Mouse (Mus musculus) granulocyte monocyte progenitor cell, adult 5-6 weeks (primary cell): ENCODE data around the gene Ccdc115. TPM values are rescaled to one million over a fixed set of nuclear protein-coding genes. Genes with fewer than 3 reads are reported as not detected.

Experiments
- ATAC-seq: replicated peaks from 2 replicates; pipeline ENCODE4 v1.8.0; 2016; ENCODE audit warnings: mild to moderate bottlenecking, moderate TSS enrichment, inconsistent platforms; ENCODE audit not compliant: poor library complexity, severe bottlenecking
- total RNA-seq, 2 experiments: library from RNA; stranded (forward) in 1 of 2; stranded (reverse) in 1 of 2; fragments of 200-712, 200-1000 nt in 1 of 2; fragments of >200 nt in 1 of 2; fragmentation: Nextera tagmentation in 1 of 2; gene quantifications; 2 replicates each; pipeline ENCODE4 v1.2.3; 2014 to 2017

The Ccdc115 gene
- 45.7 and 60.2 TPM in 2 replicates for total RNA-seq (2014; fragmentation: Nextera tagmentation)
- total RNA-seq (2017) = 70.6 and 81.4 TPM in 2 replicates

DNA sequence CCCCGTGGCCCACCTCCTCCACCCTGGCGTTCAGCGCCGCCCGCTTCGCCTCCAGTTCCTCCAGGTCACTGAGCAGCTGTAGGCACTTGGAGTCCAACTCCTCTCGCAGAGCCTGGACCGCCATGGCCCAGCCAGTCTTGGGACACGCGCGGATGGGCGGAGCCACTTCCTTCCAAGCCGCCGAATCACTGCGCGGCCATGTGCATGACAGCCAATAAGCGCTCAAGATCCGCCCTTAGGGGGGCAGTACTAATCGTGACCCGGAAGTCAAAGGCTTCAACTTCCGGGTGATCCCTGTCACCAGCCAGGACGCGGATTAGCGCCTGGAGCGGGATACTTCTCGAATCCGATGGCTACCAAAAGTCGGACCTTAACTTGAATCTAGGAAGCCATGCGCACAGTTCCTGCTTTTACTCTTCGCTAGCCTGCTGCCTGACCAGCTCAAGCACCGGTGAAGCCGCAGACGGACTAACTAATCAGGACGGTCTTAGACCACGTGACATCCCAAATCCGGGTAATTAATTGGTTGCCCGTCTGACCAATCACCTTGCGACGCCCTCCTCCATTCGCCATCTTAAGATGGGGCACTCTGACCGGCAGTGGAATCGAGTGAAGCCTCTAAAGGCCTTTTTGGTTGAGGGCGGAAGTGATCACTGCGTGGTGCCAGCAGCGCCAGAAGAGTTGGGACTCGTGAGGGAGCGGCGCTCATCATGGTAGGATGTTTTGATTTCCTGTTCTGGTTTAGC lies at the start of gene Ccdc115, which contains the start of gene Imp4:
Gene Ccdc115 (minus strand): TSS at position 458 of the 746 bp plus-strand sequence.
Gene Imp4 (plus strand): TSS at position 637 of the 746 bp plus-strand sequence.
- ATAC-seq = peak; percentile 80

DNA sequence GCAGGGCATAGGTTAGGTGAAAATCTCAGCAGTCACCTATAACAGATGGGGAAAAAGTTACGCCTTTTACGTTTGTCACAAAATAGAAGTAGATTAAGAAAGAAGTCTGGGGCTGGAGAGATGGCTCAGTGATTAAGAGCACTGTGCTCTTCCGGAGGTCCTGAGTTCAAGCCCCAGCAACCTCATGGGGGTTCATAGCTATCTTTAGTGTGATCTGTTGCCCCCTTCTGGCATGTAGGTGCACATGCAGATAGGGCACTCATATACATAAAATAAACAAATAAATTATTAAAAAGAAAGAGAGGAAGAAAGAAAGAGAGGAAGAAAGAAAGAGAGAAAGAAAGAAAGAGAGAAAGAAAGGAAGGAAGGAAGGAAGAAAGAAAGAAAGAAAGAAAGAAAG lies 47.9 kb upstream of the Ccdc115 start:
- no peak for ATAC-seq

GRCm38 (mm10) chr1:34485461-34486188 lies 46.2 kb upstream of the Ccdc115 start:
- peak; percentile 71 for ATAC-seq

- ATAC-seq = peak; percentile 57
Measured at GRCm38 (mm10) chr1:34484470-34484869, 45.0 kb upstream of the Ccdc115 start.

DNA sequence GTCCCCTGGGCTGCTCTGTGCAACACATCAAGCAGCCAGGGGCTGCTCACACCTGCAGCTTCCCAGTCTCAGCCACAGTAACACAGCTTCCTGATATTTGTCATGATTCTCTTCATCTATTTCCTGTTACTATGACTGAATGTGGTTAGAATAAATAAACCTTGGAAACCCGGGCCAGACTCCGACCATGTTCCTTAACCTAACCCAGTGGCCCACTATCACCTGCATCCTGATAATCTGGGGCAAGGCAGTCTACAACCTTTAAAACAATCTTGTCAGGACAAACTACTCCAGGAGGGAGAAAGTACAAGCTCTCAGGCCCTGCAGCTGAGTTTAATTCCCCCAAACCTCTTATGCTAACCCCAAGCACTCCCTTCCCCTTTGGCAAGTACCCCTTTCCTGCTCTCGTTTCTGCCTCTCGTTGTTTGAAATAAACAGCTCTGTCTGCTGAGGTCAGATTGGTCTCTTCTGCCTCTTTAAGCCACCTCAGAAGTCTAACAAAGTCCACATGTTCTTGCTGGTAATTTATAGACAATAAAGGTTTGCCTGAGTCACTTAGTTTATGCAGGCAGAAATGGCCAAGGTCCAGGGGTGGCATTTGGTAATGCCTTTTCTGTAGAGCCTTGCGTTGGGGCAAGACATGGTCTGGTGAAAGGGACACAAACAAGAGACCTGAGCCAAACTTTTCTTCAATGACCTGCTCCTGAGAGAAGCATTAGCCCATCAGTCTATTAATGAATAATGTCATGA lies 42.6 kb upstream of the Ccdc115 start:
- peak; percentile 16 for ATAC-seq

DNA sequence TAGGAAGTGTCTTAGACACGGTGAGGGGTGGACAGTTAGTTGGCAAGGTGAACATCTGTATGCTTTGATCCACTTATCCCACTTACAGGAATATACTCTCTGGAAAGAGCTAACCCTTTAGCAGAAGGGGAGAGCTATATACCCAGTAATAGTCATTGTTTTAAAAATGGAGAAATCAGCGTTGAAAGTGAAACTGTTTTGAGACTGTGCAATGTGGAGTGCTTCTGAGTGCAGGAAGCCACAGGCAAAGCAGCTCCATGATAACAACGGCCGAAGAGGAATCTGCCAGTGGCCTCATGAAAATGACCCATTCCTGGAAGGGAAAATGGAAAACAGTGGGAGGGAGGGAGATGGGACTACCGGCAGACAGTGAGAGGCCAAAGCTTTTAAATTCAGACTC lies 41.3 kb upstream of the Ccdc115 start:
- ATAC-seq = peak; percentile 28

DNA sequence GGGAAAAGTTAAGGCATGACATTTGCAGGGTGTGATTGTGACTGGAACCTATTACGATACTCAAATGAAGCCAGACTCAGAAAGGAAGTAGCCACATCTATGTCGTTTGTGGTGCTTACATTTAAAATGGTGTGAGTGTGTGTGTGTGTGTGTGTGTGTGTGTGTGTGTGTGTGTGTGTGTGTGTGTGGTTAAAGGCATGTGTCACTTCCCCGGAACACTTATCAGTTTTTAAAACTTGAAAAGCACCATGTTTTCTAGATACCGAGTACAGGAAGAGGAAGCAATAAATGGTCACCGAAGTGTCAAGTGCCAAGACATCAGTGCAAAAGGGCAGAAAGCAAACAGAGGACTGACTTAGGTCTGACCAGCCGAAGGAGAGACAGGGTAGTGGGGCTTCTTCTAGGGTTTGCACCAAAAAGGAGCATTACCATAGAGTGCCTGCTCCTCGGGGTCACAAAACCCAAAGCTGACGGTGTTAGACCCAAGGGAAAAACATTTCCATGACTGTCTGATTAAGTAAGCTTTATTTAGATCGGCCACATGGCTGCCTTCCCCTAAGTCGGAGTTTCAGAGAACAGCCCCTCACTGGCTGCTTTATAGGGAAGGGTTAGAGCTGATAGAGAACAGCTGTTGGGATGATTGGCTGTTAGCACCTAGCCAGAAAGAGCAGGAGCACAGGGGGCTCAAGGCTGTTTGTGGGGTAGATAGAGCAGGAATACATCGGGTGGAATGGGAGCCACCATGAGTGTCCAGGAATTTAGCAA lies 39.6 kb upstream of the Ccdc115 start:
- ATAC-seq = peak; percentile 21

GRCm38 (mm10) chr1:34472427-34473300 lies 33.2 kb upstream of the Ccdc115 start:
- peak; percentile 71 for ATAC-seq

GRCm38 (mm10) chr1:34469801-34470200 lies 30.3 kb upstream of the Ccdc115 start:
- ATAC-seq = no peak

DNA sequence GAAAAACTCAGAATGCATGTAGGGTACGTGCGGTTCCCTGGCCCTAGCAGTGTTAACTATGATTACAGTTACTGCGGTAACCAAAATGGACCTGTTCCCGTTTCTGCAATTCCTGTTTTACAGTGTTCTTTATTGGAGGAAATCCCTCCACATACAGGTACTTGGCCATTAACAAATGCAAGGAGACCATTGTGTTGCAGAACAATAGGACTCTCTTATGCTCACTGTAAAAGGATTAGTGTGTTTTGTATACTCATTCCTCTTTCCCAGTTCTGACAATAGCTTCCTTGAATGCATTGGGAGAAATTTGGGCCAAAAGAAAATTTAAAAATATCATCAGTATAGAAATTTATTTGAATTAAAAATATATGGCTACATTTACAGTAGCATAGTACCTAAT lies 29.0 kb upstream of the Ccdc115 start:
- peak; percentile 8; the same call in 1 of the 2 replicates for ATAC-seq

DNA sequence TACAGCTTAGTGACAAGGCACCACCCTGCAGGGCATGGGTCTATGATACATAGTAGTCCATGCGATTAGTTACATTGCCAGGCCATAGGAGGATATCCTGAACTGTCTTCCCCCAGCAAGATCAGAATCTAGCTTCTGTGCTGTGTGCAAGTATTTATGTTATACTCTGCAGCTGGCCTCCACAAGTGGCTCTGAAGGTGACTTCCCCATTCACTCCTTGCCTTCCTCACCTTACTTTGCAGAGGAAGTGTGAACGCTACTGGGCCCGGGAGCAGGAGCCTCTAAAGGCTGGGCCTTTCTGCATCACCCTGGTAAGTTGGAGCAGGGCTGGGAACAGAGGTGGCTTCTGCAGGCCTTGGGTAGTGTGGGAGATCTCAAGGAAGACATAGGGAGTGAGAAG lies 28.6 kb upstream of the Ccdc115 start:
- ATAC-seq = peak; percentile 35

GRCm38 (mm10) chr1:34465445-34465844 lies 26.0 kb upstream of the Ccdc115 start:
- ATAC-seq = 0 out of 2 replicates have a peak, but pooled peaks have one; percentile 1

GRCm38 (mm10) chr1:34464310-34464817 lies 24.9 kb upstream of the Ccdc115 start:
- peak; percentile 29 for ATAC-seq

GRCm38 (mm10) chr1:34462766-34463165 lies 23.3 kb upstream of the Ccdc115 start:
- peak; percentile 59 for ATAC-seq

DNA sequence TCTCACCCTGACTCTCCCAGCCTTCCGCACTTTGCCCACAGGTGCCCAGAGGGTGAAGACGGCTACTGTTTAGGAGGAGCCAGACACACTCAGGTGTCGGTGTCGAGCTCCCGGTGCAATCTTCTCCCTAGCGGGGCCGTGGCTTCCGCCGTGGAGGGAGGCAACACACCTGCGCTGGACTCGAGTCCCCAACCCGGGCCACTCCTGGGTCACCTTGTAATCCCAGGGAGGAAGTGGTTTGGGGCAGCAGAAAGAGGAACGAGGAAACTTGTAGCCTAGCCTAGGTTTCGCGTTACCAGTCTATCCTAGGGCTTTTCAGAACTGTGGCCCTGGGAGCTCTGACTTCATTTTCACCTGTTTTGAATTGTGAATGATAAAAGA lies 20.6 kb upstream of the Ccdc115 start:
- peak; percentile 50 for ATAC-seq

- ATAC-seq = peak; percentile 62
Measured at GRCm38 (mm10) chr1:34459284-34460060, 20.0 kb upstream of the Ccdc115 start, which contains the start of gene Ptpn18. TSS of gene Ptpn18 (plus strand) at chr1:34459762.

DNA sequence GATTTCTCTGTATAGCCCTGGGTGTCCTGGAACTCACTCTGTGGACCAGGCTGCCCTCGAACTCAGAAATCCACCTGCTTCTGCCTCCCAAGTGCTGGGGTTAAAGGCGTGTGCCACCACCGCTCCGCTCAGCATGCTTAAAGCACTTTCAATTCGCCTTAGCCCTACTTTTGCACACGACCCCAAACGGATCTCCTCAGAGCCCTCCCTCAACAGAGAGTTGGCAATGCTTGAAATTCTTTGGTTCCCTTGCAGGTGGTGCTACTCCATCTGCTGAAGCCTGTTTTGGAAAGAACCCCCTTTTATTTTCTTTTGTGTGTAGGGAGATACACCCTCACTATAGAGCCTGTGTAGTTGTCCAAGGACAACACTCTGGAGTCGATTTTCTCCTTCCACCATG lies 19.0 kb upstream of the Ccdc115 start:
- no peak for ATAC-seq

DNA sequence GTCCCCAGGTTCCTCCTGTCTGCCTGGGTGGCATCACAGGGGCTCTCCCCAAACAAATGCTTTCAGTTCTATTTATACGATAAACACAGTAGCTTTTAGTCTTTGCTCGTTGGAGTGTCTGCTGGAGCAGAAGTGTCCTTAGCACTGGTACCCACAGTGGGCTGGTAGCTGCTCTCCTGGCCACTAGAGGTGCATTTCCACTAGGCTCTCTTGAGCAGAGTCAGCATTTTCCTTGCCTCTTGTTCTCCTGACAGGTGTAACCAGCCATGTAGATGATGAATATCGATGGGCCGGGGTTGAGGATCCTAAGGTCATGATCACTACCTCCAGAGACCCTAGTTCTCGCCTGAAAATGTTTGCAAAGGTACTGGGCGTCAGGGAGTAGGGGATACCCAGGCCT lies 3.7 kb upstream of the Ccdc115 start:
- no peak for ATAC-seq
